Mouse (Mus musculus): Measurements from ENCODE around the gene Abhd4. TPM values are rescaled to one million over a fixed set of nuclear protein-coding genes. Genes with fewer than 3 reads are reported as not detected.

The Abhd4 gene
- polyA plus RNA-seq, 1 experiment = 82.0 TPM

DNA sequence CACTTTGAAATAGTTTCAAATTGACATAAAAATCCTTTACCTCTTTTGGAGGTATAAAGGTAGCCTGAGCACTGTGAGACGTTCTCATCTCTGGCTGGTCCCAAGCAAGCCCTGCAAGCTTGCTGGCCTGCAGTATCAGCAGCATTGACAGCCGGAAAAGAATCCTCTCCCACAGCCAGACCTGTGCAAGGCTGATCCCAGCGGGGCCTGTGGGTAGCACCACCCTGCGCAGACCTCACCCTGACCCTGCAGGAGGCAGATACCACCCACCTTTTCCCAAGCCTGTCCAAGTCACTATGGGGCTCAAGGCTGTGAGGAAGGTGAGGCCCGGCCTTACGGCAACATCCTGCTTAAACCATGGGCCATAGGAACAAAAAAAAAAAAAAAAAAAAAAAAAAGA, 12.0 kb downstream of the Abhd4 start:
- no peak for TF ChIP-seq CTCF (IDR thresholded peaks at IDR 0.05; ENCODE audit: low read depth, low read length)
- TF ChIP-seq POLR2A (IDR thresholded peaks at IDR 0.05; ENCODE audit: borderline replicate concordance, low read depth, low read length) = no peak
- Histone ChIP-seq H3K4me3 (ENCODE audit: insufficient read depth, low read length) (no peak overlapping the region), H3K27ac (ENCODE audit: insufficient read depth, low read depth, low read length) (no peak overlapping the region), H3K4me1 (ENCODE audit: control insufficient read depth, insufficient read depth, low read length) (no peaks in the 10 kb centered on the region)

- Histone ChIP-seq H3K4me3 (ENCODE audit: insufficient read depth, low read length) (no peak overlapping the region), H3K4me1 (ENCODE audit: control insufficient read depth, insufficient read depth, low read length) (no peaks in the 10 kb centered on the region), H3K27ac (ENCODE audit: insufficient read depth, low read depth, low read length) (no peak overlapping the region)
- TF ChIP-seq CTCF (IDR thresholded peaks at IDR 0.05; ENCODE audit: low read depth, low read length) = no peak
Measured at GRCm38 (mm10) chr14:54267966-54268365, 14.0 kb downstream of the Abhd4 start.

GRCm38 (mm10) chr14:54269566-54269965, 15.6 kb downstream of the Abhd4 start:
- Histone ChIP-seq H3K4me1 (ENCODE audit: control insufficient read depth, insufficient read depth, low read length) (no peaks in the 10 kb centered on the region), H3K4me3 (ENCODE audit: insufficient read depth, low read length) (no peak overlapping the region), H3K27ac (ENCODE audit: insufficient read depth, low read depth, low read length) (no peak overlapping the region)
- no peak for TF ChIP-seq POLR2A (IDR thresholded peaks at IDR 0.05; ENCODE audit: borderline replicate concordance, low read depth, low read length)
- TF ChIP-seq CTCF (IDR thresholded peaks at IDR 0.05; ENCODE audit: low read depth, low read length) = no peak

GRCm38 (mm10) chr14:54270413-54270812, 16.4 kb downstream of the Abhd4 start:
- Histone ChIP-seq H3K4me1 (ENCODE audit: control insufficient read depth, insufficient read depth, low read length) (no peaks in the 10 kb centered on the region), H3K27ac (ENCODE audit: insufficient read depth, low read depth, low read length) (no peak overlapping the region), H3K4me3 (ENCODE audit: insufficient read depth, low read length) (no peak overlapping the region)
- TF ChIP-seq CTCF (IDR thresholded peaks at IDR 0.05; ENCODE audit: low read depth, low read length) = no peak
- TF ChIP-seq POLR2A (IDR thresholded peaks at IDR 0.05; ENCODE audit: borderline replicate concordance, low read depth, low read length) = no peak

DNA sequence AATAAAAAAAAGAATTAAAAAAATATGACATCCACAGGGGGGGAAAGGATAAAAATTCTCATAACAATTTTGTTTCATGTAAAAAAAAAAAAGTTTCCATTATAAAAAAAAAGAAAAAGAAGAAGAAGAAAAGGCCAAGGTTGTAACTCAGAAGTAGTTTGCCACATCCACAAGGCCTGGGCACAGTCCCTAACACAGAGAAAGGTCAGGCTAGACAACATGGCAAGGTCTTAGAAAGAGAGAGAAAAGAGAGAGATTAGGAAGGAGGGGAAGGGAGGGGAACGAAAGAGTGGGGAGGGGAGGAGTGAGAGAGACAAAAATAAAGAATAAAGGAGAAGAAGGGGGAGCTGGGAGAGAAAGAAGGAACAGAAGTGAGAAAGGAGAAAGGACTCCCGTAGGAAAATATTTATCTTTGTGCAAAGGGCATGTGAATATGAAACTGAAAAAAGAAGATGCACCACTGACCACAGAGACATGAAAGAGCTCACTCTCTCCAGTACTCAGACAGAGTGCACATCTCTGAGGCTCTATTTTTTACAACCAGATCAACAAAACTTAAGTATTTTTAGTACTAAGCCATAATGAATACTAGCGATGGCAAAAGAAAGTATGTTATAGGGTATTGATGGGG, 18.1 kb downstream of the Abhd4 start:
- TF ChIP-seq CTCF (IDR thresholded peaks at IDR 0.05; ENCODE audit: low read depth, low read length) (no peak), POLR2A (IDR thresholded peaks at IDR 0.05; ENCODE audit: borderline replicate concordance, low read depth, low read length) (no peak)
- no peak overlapping the region for H3K4me3 ChIP-seq (ENCODE audit: insufficient read depth, low read length)
- no peaks in the 10 kb centered on the region for H3K4me1 ChIP-seq (ENCODE audit: control insufficient read depth, insufficient read depth, low read length)
- no peak overlapping the region for H3K27ac ChIP-seq (ENCODE audit: insufficient read depth, low read depth, low read length)

DNA sequence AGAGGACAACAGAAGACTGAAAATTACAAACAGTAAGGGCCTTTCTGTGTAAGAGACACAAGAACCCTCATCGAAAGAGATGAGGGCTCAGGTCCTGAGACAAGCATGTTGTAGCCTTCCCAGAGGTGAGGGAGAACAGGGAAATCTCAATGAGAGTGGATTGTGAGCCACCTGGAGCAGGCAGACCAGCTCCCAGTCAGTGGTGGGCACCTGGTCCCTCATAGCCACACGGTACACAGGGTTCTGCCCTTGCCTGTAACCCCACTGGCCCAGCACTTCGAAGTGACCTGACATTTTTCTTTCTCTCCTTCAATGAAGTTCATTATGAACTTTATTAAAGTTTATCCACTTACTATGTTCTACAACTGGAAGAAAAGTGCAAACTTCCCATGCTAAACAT, 18.7 kb downstream of the Abhd4 start:
- no peaks in the 10 kb centered on the region for H3K4me1 ChIP-seq (ENCODE audit: control insufficient read depth, insufficient read depth, low read length)
- no peak for TF ChIP-seq CTCF (IDR thresholded peaks at IDR 0.05; ENCODE audit: low read depth, low read length)
- TF ChIP-seq POLR2A (IDR thresholded peaks at IDR 0.05; ENCODE audit: borderline replicate concordance, low read depth, low read length) = no peak
- H3K27ac ChIP-seq (ENCODE audit: insufficient read depth, low read depth, low read length) = no peak overlapping the region
- no peak overlapping the region for H3K4me3 ChIP-seq (ENCODE audit: insufficient read depth, low read length)

DNA sequence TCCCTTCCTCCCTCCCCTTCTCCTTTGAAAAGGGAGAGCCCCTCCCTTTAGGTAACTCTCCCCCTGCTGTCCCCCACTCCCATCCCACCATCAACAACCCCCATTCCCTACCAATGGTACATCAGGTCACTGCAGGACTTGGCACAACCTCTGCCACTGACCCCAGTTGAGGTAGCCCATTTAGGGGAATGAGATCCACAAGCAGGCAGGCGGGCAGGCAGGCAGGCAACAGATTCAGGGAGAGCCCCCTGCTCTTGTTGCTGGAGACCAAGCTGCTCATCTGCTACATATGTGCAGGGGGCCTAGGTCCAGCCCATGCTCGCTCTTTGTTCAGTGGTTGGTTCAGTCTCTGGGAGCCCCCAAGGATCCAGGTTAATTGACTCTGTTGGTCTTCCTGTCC, 22.5 kb downstream of the Abhd4 start:
- Histone ChIP-seq H3K4me3 (ENCODE audit: insufficient read depth, low read length) (no peak overlapping the region), H3K27ac (ENCODE audit: insufficient read depth, low read depth, low read length) (no peak overlapping the region), H3K4me1 (ENCODE audit: control insufficient read depth, insufficient read depth, low read length) (no peaks in the 10 kb centered on the region)
- TF ChIP-seq POLR2A (IDR thresholded peaks at IDR 0.05; ENCODE audit: borderline replicate concordance, low read depth, low read length) (no peak), CTCF (IDR thresholded peaks at IDR 0.05; ENCODE audit: low read depth, low read length) (no peak)

DNA sequence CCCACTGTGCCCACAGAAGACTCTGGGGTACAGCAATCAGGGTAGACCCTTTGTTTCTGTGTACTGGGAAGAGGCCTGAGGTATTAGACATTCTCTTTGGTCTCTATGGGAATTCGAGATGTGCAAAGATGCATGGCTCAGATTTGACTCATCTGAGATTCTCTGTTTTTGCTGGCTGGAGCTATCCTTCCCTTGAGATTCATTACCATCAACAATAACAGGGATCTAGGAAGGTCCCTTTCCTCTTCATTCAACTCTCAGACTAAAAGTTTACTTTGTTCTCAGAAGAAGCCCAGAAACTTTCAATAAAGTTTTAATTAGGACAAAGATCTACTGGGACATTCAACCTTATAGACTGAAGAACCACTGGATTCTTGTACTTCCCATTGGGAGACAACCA, 30.9 kb downstream of the Abhd4 start, which contains the start of gene Olfr49:
Gene Olfr49, minus strand, starts transcription at position 101 of the 400 bp plus-strand sequence.
- H3K4me1 ChIP-seq (ENCODE audit: control insufficient read depth, insufficient read depth, low read length) = no peaks in the 10 kb centered on the region
- no peak within 1 kb of the TSS for H3K4me3 ChIP-seq (ENCODE audit: insufficient read depth, low read length)
- H3K27ac ChIP-seq (ENCODE audit: insufficient read depth, low read depth, low read length) = no peak within 1 kb of the TSS
- no peak for TF ChIP-seq CTCF (IDR thresholded peaks at IDR 0.05; ENCODE audit: low read depth, low read length)
- TF ChIP-seq POLR2A (IDR thresholded peaks at IDR 0.05; ENCODE audit: borderline replicate concordance, low read depth, low read length) = no peak

DNA sequence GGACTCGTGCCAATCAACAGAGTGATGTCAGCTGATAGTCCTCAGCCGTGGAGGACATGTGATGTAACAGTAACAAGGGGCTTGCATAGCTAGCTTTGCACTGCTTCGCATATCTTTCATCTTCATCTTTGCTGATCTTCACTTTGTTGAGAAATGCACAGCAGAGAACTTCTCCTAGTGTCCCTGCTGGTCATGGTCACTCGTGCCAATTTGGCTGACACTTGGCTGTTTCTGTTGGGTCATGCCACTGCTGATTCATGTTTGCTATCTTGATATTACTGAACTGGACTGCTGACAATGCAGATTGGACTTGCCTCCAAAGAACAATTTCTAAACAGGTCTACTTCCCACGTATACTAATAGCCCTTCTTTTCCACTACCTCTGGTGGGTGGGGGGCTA, 46.1 kb downstream of the Abhd4 start:
- TF ChIP-seq CTCF (IDR thresholded peaks at IDR 0.05; ENCODE audit: low read depth, low read length) = no peak
- no peak for TF ChIP-seq POLR2A (IDR thresholded peaks at IDR 0.05; ENCODE audit: borderline replicate concordance, low read depth, low read length)
- no peak overlapping the region for H3K27ac ChIP-seq (ENCODE audit: insufficient read depth, low read depth, low read length)
- H3K4me3 ChIP-seq (ENCODE audit: insufficient read depth, low read length) = no peak overlapping the region
- H3K4me1 ChIP-seq (ENCODE audit: control insufficient read depth, insufficient read depth, low read length) = no peaks in the 10 kb centered on the region

DNA sequence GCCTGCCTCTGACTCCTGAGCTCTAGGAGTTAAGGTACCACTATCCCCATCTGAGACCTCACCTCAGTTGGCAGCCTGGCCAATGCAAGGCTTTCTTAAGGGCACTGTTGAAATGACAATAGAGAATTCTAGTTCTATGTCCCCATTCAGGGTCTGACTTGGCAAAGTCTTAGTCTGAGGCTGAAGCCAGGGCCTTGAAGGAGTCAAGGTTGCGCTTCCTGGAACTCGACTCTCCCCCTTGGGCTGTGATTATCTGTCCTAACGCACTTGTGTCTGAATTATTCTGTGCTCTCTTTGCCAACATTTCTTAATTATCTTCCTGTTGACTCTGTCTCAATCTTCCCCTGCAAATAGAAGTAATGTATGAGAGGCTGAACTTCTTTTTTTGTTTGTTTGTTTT, 46.7 kb downstream of the Abhd4 start:
- H3K4me1 ChIP-seq (ENCODE audit: control insufficient read depth, insufficient read depth, low read length) = no peaks in the 10 kb centered on the region
- H3K27ac ChIP-seq (ENCODE audit: insufficient read depth, low read depth, low read length) = no peak overlapping the region
- no peak overlapping the region for H3K4me3 ChIP-seq (ENCODE audit: insufficient read depth, low read length)
- no peak for TF ChIP-seq CTCF (IDR thresholded peaks at IDR 0.05; ENCODE audit: low read depth, low read length)
- no peak for TF ChIP-seq POLR2A (IDR thresholded peaks at IDR 0.05; ENCODE audit: borderline replicate concordance, low read depth, low read length)

- H3K4me3 ChIP-seq (ENCODE audit: insufficient read depth, low read length) = no peak overlapping the region
- TF ChIP-seq CTCF (IDR thresholded peaks at IDR 0.05; ENCODE audit: low read depth, low read length) = no peak
- no peak for TF ChIP-seq POLR2A (IDR thresholded peaks at IDR 0.05; ENCODE audit: borderline replicate concordance, low read depth, low read length)
- no peaks in the 10 kb centered on the region for H3K4me1 ChIP-seq (ENCODE audit: control insufficient read depth, insufficient read depth, low read length)
- no peak overlapping the region for H3K27ac ChIP-seq (ENCODE audit: insufficient read depth, low read depth, low read length)
Measured at GRCm38 (mm10) chr14:54311763-54312162, 57.8 kb downstream of the Abhd4 start.

Other genes starting within 250 kb of the Abhd4 start
- gene Dad1, start 84 bp upstream of the Abhd4 start, polyA plus RNA-seq (2012; ENCODE audit: insufficient read depth, insufficient read length, missing spikeins) = 121 and 130 TPM in 2 replicates
- gene Olfr49, start 30.8 kb downstream of the Abhd4 start, polyA plus RNA-seq (2012; ENCODE audit: insufficient read depth, insufficient read length, missing spikeins) = not detected in 2 replicates
- gene Oxa1l, start 106.6 kb downstream of the Abhd4 start, polyA plus RNA-seq (2012; ENCODE audit: insufficient read depth, insufficient read length, missing spikeins) = 84.0 and 93.1 TPM in 2 replicates
- 30.9 and 32.7 TPM in 2 replicates for gene Slc7a7, start 163.6 kb downstream of the Abhd4 start, polyA plus RNA-seq (2012; ENCODE audit: insufficient read depth, insufficient read length, missing spikeins)
- gene Mrpl52, start 172.7 kb downstream of the Abhd4 start, polyA plus RNA-seq (2012; ENCODE audit: insufficient read depth, insufficient read length, missing spikeins) = 88.5 and 89.7 TPM in 2 replicates
- gene Mmp14, start 177.4 kb downstream of the Abhd4 start, polyA plus RNA-seq (2012; ENCODE audit: insufficient read depth, insufficient read length, missing spikeins) = 20.2 and 24.9 TPM in 2 replicates
- 64.2 and 81.2 TPM in 2 replicates for gene Lrp10, start 209.9 kb downstream of the Abhd4 start, polyA plus RNA-seq (2012; ENCODE audit: insufficient read depth, insufficient read length, missing spikeins)
- not detected in 2 replicates for gene Rem2, start 221.9 kb downstream of the Abhd4 start, polyA plus RNA-seq (2012; ENCODE audit: insufficient read depth, insufficient read length, missing spikeins)